Mouse (Mus musculus): Measurements from ENCODE around the gene Trp63.

The Trp63 gene

DNA sequence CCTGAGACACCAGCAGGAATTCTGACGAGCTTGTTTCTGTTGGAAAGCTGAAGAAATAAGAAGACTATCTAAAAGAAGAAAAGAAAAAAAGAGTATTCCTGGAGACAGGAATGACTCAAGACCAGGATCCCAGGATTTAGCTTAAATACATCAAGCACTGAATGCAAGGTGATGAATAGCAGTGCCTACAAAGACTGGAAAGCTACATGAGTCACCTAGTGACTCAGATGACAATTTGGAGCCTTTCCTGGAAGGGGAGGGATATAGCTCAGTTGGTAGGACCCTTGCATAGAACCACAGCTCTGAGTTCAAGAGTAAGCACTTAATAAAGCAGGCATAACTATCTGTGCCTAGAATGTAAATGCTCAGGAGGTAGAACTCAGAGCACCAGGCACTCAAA lies 93.9 kb downstream of the Trp63 start:
- no peak for DNase-seq (ENCODE audit: low spot score in 2 of 2)

DNA sequence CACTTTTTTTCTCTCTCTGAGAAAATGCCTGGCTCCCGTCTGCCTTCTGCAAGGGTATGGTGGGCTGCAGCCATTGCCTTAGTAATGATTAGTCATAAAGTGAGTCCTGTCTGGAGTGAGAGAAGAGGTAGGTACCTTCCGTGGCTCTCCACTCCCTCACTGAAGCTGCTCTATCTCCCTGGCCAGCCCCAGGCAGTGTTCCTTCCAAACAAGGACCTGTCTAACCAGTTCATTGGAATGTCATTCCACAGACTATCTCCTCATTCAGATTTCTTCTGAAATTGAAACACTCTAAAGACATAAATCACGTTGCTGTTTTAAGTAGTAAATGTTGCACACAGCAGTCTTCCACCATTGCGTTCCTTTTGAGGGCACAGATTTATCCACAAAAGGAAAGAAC lies 96.4 kb downstream of the Trp63 start:
- no peak for DNase-seq (ENCODE audit: low spot score in 2 of 2)

DNA sequence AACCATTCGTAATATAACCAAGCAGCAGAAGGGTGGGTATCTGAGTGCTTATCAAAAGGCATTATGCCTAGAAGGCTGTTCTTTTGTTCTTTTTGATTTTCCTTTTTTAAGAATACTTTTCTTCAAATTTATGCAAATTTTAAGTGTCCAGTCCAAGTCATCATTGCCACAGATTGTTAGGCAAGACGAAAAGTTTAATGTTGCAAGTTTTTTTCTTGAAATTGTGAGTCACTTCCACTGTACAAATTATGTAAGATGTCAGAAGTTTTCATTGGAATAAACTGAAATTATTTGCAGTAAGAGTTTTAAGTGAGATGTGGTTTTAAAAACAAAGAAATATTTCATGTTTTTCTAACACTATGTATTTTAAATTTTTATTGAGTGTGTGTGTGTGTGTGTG lies 100.7 kb downstream of the Trp63 start:
- DNase-seq (ENCODE audit: low spot score in 2 of 2): no peak

- no peak for DNase-seq (ENCODE audit: low spot score in 2 of 2)
Observed at GRCm38 (mm10) chr16:25786457-25786856, 102.9 kb downstream of the Trp63 start.

GRCm38 (mm10) chr16:25792640-25793266 lies 109.2 kb downstream of the Trp63 start:
- DNase-seq (ENCODE audit: low spot score in 2 of 2): no peak

- no peak for DNase-seq (ENCODE audit: low spot score in 2 of 2)
Observed at GRCm38 (mm10) chr16:25797732-25798294, 114.2 kb downstream of the Trp63 start.

- no peak for DNase-seq (ENCODE audit: low spot score in 2 of 2)
Observed at GRCm38 (mm10) chr16:25799618-25800017, 116.1 kb downstream of the Trp63 start.

- DNase-seq (ENCODE audit: low spot score in 2 of 2): no peak
Observed at GRCm38 (mm10) chr16:25804955-25805354, 121.4 kb downstream of the Trp63 start.

DNA sequence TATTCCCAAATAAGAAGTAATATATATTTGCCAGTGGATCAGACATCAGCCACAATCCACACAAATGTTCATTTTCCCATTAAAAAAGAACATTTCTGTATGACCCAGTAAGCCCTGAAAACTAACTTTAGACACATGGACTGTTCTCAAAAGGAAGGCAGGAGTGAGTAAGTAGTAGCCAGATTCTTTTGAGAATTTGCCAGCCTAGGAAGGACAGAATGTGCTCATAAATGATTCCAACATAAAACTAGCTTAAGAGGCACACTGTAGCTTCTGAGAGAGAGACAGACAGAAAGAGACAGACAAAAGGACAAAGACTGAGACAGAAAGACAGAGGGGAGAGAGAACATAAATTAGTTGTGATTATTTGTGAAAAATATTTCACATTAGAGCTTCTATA lies 123.6 kb downstream of the Trp63 start:
- no peak for DNase-seq (ENCODE audit: low spot score in 2 of 2)

DNA sequence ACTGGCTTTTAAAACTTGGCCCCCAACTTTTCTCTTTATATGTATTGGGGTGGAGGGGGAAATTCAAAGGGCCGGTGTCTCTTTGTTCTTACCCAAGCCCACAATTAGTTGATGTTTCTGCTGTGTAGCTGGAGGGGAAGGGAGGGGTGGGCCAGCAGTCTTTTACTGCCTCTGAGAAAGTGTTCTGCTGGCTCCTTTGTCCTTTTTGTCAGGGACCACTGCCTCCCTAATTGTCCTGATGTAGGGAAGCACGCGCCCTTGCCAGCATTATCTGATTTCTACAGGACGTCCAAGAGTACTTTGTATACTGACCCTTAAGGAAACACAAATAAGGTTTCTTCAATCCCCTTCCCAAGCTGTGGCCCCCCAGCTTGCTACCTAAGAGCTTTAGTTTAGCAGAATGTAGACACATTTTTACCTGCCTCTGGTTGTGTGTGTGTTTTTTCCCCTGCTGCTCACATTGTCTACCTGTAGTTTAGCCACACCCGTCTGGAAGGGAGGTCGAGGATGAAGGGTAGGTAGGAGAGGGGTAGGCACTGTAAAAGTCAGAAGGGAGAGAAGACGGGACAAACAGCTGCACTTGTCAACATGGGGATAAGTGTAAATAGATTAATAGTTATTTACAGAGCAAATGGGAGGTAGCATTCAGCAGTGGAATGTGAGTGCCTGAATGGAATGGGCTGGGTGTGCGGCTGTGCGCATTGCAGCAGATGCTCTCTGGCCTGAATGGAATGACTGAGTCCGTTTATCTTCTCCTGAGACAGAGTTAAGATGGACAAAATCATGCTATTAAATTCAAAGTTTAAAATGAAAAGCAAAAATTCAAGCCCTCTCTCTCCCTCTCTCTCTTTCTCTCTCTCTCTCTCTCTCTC lies 134.4 kb downstream of the Trp63 start:
- no peak for DNase-seq (ENCODE audit: low spot score in 2 of 2)

- DNase-seq (ENCODE audit: low spot score in 2 of 2): no peak
Observed at GRCm38 (mm10) chr16:25826016-25826415, 142.5 kb downstream of the Trp63 start.

- DNase-seq (ENCODE audit: low spot score in 2 of 2): no peak
Observed at GRCm38 (mm10) chr16:25832576-25832975, 149.0 kb downstream of the Trp63 start.

GRCm38 (mm10) chr16:25835301-25835700 lies 151.7 kb downstream of the Trp63 start:
- DNase-seq (ENCODE audit: low spot score in 2 of 2): no peak

GRCm38 (mm10) chr16:25835723-25836122 lies 152.2 kb downstream of the Trp63 start:
- no peak for DNase-seq (ENCODE audit: low spot score in 2 of 2)

GRCm38 (mm10) chr16:25842996-25843395 lies 159.4 kb downstream of the Trp63 start:
- DNase-seq (ENCODE audit: low spot score in 2 of 2): no peak

DNA sequence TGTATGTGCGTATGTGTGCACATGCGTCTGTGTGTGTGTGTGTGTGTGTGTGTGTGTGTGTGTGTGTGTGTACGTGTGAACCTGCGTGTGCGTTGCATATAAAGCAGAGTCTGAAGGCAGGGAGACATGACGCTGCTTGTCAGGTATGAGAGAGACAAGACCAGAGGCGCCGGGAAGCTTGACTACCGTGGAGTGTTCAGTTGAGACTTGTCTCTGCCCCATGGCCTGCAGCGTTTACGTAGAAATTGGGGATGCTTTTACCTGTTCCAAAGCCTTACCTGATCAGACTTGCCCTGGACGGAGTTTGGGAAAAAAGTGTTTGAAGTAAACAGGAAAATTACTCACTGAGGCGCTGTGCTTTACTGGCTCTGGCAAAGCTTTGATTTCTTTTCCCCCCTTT lies 160.1 kb downstream of the Trp63 start:
- no peak for DNase-seq (ENCODE audit: low spot score in 2 of 2)

- DNase-seq (ENCODE audit: low spot score in 2 of 2): no peak
Observed at GRCm38 (mm10) chr16:25846611-25847010, 163.0 kb downstream of the Trp63 start.

- no peak for DNase-seq (ENCODE audit: low spot score in 2 of 2)
Observed at GRCm38 (mm10) chr16:25848474-25848873, 164.9 kb downstream of the Trp63 start.

GRCm38 (mm10) chr16:25849593-25850464 lies 166.3 kb downstream of the Trp63 start:
- no peak for DNase-seq (ENCODE audit: low spot score in 2 of 2)

- DNase-seq (ENCODE audit: low spot score in 2 of 2): no peak
Observed at GRCm38 (mm10) chr16:25860731-25861505, 177.4 kb downstream of the Trp63 start.

All from spleen, postnatal 4 days (tissue).